Mouse (Mus musculus): ENCODE data around the gene Trap1a. TPM values are rescaled to one million over a fixed set of nuclear protein-coding genes. Genes with fewer than 3 reads are reported as not detected.

Gene Trap1a
- polyA plus RNA-seq, 1 experiment from 2014 or later, result 0.48 TPM

GRCm38 (mm10) chrX:139366837-139367528 is 33.5 kb downstream of the Trap1a start:
- DNase-seq (ENCODE audit: low spot score), result no peak
- no peaks in the 10 kb centered on the region for H3K4me1 ChIP-seq
- no peaks in the 10 kb centered on the region for H3K9me3 ChIP-seq
- H3K36me3 ChIP-seq, result no peaks in the 10 kb centered on the region
- H3K27me3 ChIP-seq (ENCODE audit: insufficient read depth, poor library complexity, severe bottlenecking), result no peaks in the 10 kb centered on the region
- WGBS, result 75% methylated on average over 3 of the region's 3 CpGs
- H3K27ac ChIP-seq, result no peak overlapping the region
- H3K4me3 ChIP-seq, result no peak overlapping the region

- H3K4me3 ChIP-seq, result no peak overlapping the region
- H3K36me3 ChIP-seq, result no peaks in the 10 kb centered on the region
- no peaks in the 10 kb centered on the region for H3K4me1 ChIP-seq
- H3K27me3 ChIP-seq (ENCODE audit: insufficient read depth, poor library complexity, severe bottlenecking), result no peaks in the 10 kb centered on the region
- DNase-seq (ENCODE audit: low spot score), result no peak
- no peaks in the 10 kb centered on the region for H3K9me3 ChIP-seq
- no peak overlapping the region for H3K27ac ChIP-seq
Observed at GRCm38 (mm10) chrX:139367529-139367908, 34.0 kb downstream of the Trap1a start.

GRCm38 (mm10) chrX:139369122-139369521 is 35.6 kb downstream of the Trap1a start:
- H3K36me3 ChIP-seq, result no peaks in the 10 kb centered on the region
- no peaks in the 10 kb centered on the region for H3K4me1 ChIP-seq
- no peak for DNase-seq (ENCODE audit: low spot score)
- WGBS, result 50% methylated on average over 4 of the region's 4 CpGs
- no peaks in the 10 kb centered on the region for H3K27me3 ChIP-seq (ENCODE audit: insufficient read depth, poor library complexity, severe bottlenecking)
- no peaks in the 10 kb centered on the region for H3K9me3 ChIP-seq
- H3K4me3 ChIP-seq, result no peak overlapping the region
- H3K27ac ChIP-seq, result no peak overlapping the region

GRCm38 (mm10) chrX:139372665-139373064 is 39.2 kb downstream of the Trap1a start:
- DNase-seq (ENCODE audit: low spot score), result no peak
- Histone ChIP-seq H3K27ac (no peak overlapping the region), H3K27me3 (ENCODE audit: insufficient read depth, poor library complexity, severe bottlenecking) (no peaks in the 10 kb centered on the region), H3K4me1 (no peaks in the 10 kb centered on the region), H3K36me3 (no peaks in the 10 kb centered on the region), H3K9me3 (no peaks in the 10 kb centered on the region), H3K4me3 (no peak overlapping the region)

Other genes with a start within 250 kb of the Trap1a start
- not detected in 2 replicates for gene Serpina7, start 248.4 kb upstream of the Trap1a start, polyA plus RNA-seq (2016; fragmentation: Nextera tagmentation; extraction: Ambion mirVana)
- gene 4930513O06Rik, start 247.4 kb upstream of the Trap1a start, polyA plus RNA-seq (2016; fragmentation: Nextera tagmentation; extraction: Ambion mirVana), result not detected in 2 replicates
- gene 4933428M09Rik, start 154.5 kb upstream of the Trap1a start, polyA plus RNA-seq (2016; fragmentation: Nextera tagmentation; extraction: Ambion mirVana), result not detected in 2 replicates
- gene Mum1l1, start 123.6 kb upstream of the Trap1a start, polyA plus RNA-seq (2016; fragmentation: Nextera tagmentation; extraction: Ambion mirVana), result 40.2 and 40.5 TPM in 2 replicates
- 1.6 and 1.7 TPM in 2 replicates for gene D330045A20Rik, start 146.7 kb downstream of the Trap1a start, polyA plus RNA-seq (2016; fragmentation: Nextera tagmentation; extraction: Ambion mirVana)
- gene Rnf128, start 229.6 kb downstream of the Trap1a start, polyA plus RNA-seq (2016; fragmentation: Nextera tagmentation; extraction: Ambion mirVana), result 23.3 and 23.4 TPM in 2 replicates

Data from heart, embryonic 10.5 days (tissue).